ENCODE assay signal across 20 mouse cellular contexts in the genomic region with DNA sequence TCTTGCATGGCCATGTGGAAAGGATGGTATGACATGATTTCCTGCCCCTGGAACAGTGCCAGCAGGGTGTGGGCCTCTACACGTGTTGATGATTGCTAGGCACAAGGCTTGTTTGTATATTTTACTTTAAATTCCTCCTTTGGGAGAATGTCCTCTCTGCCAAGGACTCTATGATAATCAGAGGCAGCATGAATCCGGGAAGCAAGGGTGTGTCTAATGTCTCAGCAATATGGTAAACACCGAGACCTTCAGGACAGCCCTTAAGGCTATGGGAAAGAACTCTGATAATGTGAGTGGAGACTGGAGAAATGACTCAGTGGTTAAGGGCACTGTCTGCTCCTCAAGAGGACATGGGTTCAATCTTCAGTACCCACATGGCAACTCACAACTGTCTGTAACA. TPM values are rescaled to one million over a fixed set of nuclear protein-coding genes. Genes with fewer than 3 reads are reported as not detected.
DNase-seq lines count a peak whose midpoint lies in the region; ATAC-seq and TF ChIP-seq lines count a peak whose summit lies in the region.
"Had no signal": no experiment of that assay in that cellular context is flagged by ENCODE, and none has a peak within 500 bp of the region (broad histone marks: within the 10 kb centered on the region; RNA-seq: fewer than 3 reads in every experiment).

No protein-coding gene starts in this region.

- peak; percentile 71 for TF ChIP-seq EP300 in lung, postnatal 0 days (IDR thresholded peaks at IDR 0.05)

- no peak for TF ChIP-seq POLR2A in lung, adult 2 months (IDR thresholded peaks at IDR 0.05; ENCODE audit: borderline replicate concordance, extremely low read depth, low read depth, low read length)

- H3K4me2 ChIP-seq in lung, postnatal 0 days (replicated peaks; ENCODE audit: low read depth, low read length) = no peak overlapping the region
- no peak overlapping the region for H3K4me2 ChIP-seq in midbrain, embryonic 11.5 days
- H3K4me2 ChIP-seq: embryonic facial prominence, embryonic 13.5 days; embryonic facial prominence, embryonic 15.5 days; forebrain, embryonic 12.5 days had no signal

- 28% methylated on average over 3 of the region's 3 CpGs for WGBS in lung, postnatal 0 days
- WGBS in lung, adult 2 months = 29% methylated on average over 3 of the region's 3 CpGs
- 79% methylated on average over 3 of the region's 3 CpGs for WGBS in midbrain, embryonic 11.5 days
- WGBS in midbrain, embryonic 10.5 days = 71% methylated on average over 3 of the region's 3 CpGs

- H3K27me3 ChIP-seq in lung, postnatal 0 days (replicated peaks; ENCODE audit: insufficient read depth, low read length) = no peaks in the 10 kb centered on the region
- no peaks in the 10 kb centered on the region for H3K27me3 ChIP-seq in midbrain, embryonic 11.5 days (ENCODE audit: control insufficient read depth, insufficient read depth, low read length)
- H3K27me3 ChIP-seq in midbrain, embryonic 10.5 days (ENCODE audit: low read depth, poor library complexity, severe bottlenecking) = peaks cover 11% of the 10 kb centered on the region

- ATAC-seq in lung, postnatal 0 days = peak; percentile 60
- ATAC-seq in midbrain, embryonic 11.5 days (ENCODE audit: low FRiP score) = no peak
- ATAC-seq: forebrain, embryonic 14.5 days had no signal

- no peaks in the 10 kb centered on the region for H3K4me1 ChIP-seq in lung, postnatal 0 days (ENCODE audit: insufficient read depth, low read depth, low read length)
- H3K4me1 ChIP-seq in lung, adult 2 months (ENCODE audit: control insufficient read depth, insufficient read depth, low read length) = no peaks in the 10 kb centered on the region
- H3K4me1 ChIP-seq in midbrain, embryonic 11.5 days (ENCODE audit: control insufficient read depth, insufficient read depth, low read length) = 0 out of 2 replicates have a peak, but pooled peaks cover 3% of the 10 kb centered on the region
- peaks cover 17% of the 10 kb centered on the region for H3K4me1 ChIP-seq in midbrain, embryonic 10.5 days

- H3K27ac ChIP-seq in lung, postnatal 0 days (ENCODE audit: low read length) = no peak overlapping the region
- no peak overlapping the region for H3K27ac ChIP-seq in midbrain, embryonic 11.5 days (ENCODE audit: low read depth, low read length)
- no peak overlapping the region for H3K27ac ChIP-seq in midbrain, embryonic 10.5 days (replicated peaks)
- H3K27ac ChIP-seq: embryonic facial prominence, embryonic 13.5 days; embryonic facial prominence, embryonic 15.5 days; forebrain, embryonic 10.5 days; forebrain, embryonic 12.5 days had no signal

- H3K9ac ChIP-seq in lung, postnatal 0 days (replicated peaks; ENCODE audit: low read depth) = no peak overlapping the region
- H3K9ac ChIP-seq in midbrain, embryonic 11.5 days (ENCODE audit: low read length) = no peak overlapping the region
- H3K9ac ChIP-seq: embryonic facial prominence, embryonic 13.5 days; embryonic facial prominence, embryonic 15.5 days; forebrain, embryonic 12.5 days had no signal

- H3K9me3 ChIP-seq in lung, postnatal 0 days (ENCODE audit: low read length) = no peaks in the 10 kb centered on the region
- no peaks in the 10 kb centered on the region for H3K9me3 ChIP-seq in midbrain, embryonic 11.5 days (ENCODE audit: control insufficient read depth, low read length)
- H3K9me3 ChIP-seq in midbrain, embryonic 10.5 days (replicated peaks) = no peaks in the 10 kb centered on the region
- H3K9me3 ChIP-seq: embryonic facial prominence, embryonic 13.5 days; embryonic facial prominence, embryonic 15.5 days; forebrain, embryonic 10.5 days; forebrain, embryonic 12.5 days had no signal

- peak; percentile 18 for DNase-seq in kidney, postnatal 10 days
- DNase-seq in kidney, adult 18-20 months = no peak
- DNase-seq in lung, postnatal 0 days (ENCODE audit: low spot score) = peak; percentile 43
- no peak for DNase-seq in lung, adult 2 months
- DNase-seq in midbrain, embryonic 11.5 days (ENCODE audit: low spot score, missing footprints) = peak; percentile 21
- DNase-seq in midbrain, embryonic 10.5 days (ENCODE audit: low spot score) = no peak
- DNase-seq: adrenal gland, adult 2 months; adrenal gland, postnatal 10 days; adrenal gland, postnatal 25 days; cerebellum, adult 11 months; cerebellum, adult 8-10 months; cerebellum, postnatal 36 days; embryo, embryonic 11 days had no signal

- no peak for TF ChIP-seq CTCF in lung, postnatal 0 days (IDR thresholded peaks at IDR 0.05)
- no peak for TF ChIP-seq CTCF in lung, adult 2 months (IDR thresholded peaks at IDR 0.05; ENCODE audit: insufficient read depth, low read length)

- H3K4me3 ChIP-seq in lung, postnatal 0 days (ENCODE audit: low read depth, low read length) = no peak overlapping the region
- no peak overlapping the region for H3K4me3 ChIP-seq in lung, adult 2 months (replicated peaks; ENCODE audit: extremely low read depth, low read depth, low read length)
- no peak overlapping the region for H3K4me3 ChIP-seq in midbrain, embryonic 11.5 days (ENCODE audit: low read depth, low read length)
- H3K4me3 ChIP-seq in midbrain, embryonic 10.5 days = no peak overlapping the region
- H3K4me3 ChIP-seq: embryonic facial prominence, embryonic 13.5 days; embryonic facial prominence, embryonic 15.5 days; erythroblast, embryonic 14.5 days; forebrain, embryonic 10.5 days; forebrain, embryonic 12.5 days had no signal

- no peaks in the 10 kb centered on the region for H3K36me3 ChIP-seq in lung, postnatal 0 days (ENCODE audit: insufficient read depth, low read length)
- no peaks in the 10 kb centered on the region for H3K36me3 ChIP-seq in midbrain, embryonic 11.5 days (ENCODE audit: control insufficient read depth, insufficient read depth, low read length)
- no peaks in the 10 kb centered on the region for H3K36me3 ChIP-seq in midbrain, embryonic 10.5 days
- H3K36me3 ChIP-seq: embryonic facial prominence, embryonic 13.5 days; embryonic facial prominence, embryonic 15.5 days; forebrain, embryonic 10.5 days; forebrain, embryonic 12.5 days had no signal

RNA-seq across cellular contexts. Expression of gene Kcna5, which starts 23.1 kb away (rescaled TPM):
- polyA plus RNA-seq in lung, postnatal 0 days (2015; fragmentation: Nextera tagmentation; extraction: Ambion mirVana) = 1.5 TPM in 2 replicates
- polyA plus RNA-seq in lung, adult 2 months (2012; rRNA removed) = 1.1 and 1.4 TPM in 2 replicates
- polyA plus RNA-seq in midbrain, embryonic 11.5 days (2014; fragmentation: Nextera tagmentation; extraction: Ambion mirVana) = 3.8 and 4.5 TPM in 2 replicates
- 3.7 and 5.1 TPM in 2 replicates for polyA plus RNA-seq in midbrain, embryonic 10.5 days (2016; fragmentation: Nextera tagmentation; extraction: Ambion mirVana)
- polyA plus RNA-seq: C2C12; erythroblast, embryonic 14.5 days had no signal

Comparison
In these comparisons a context has a peak if more than half of its experiments do, and no peak if none do; other contexts are left out.
1. DNase-seq: peak in kidney, postnatal 10 days (single experiment), lung, postnatal 0 days (single experiment) and midbrain, embryonic 11.5 days (single experiment); none in kidney, adult 18-20 months (single experiment), lung, adult 2 months (single experiment) and midbrain, embryonic 10.5 days (single experiment).